7 mouse cellular contexts compared by ENCODE assay signal in genomic region chr4:43031237-43031995, GRCm38 (mm10). TPM values are rescaled to one million over a fixed set of nuclear protein-coding genes. Genes with fewer than 3 reads are reported as not detected.
A peak's percentile ranks its signal among the peaks of the same experiment; 100 is the strongest.
DNase-seq lines count a peak whose midpoint lies in the region; ATAC-seq lines count a peak whose summit lies in the region.

TSS of gene Stoml2 (minus strand) at chr4:43031710.

- H3K4me3 ChIP-seq in embryonic facial prominence, embryonic 10.5 days, result peak within 1 kb of the TSS; percentile 75
- H3K4me3 ChIP-seq in limb, embryonic 10.5 days, result peak within 1 kb of the TSS; percentile 79
- peak within 1 kb of the TSS; percentile 72 for H3K4me3 ChIP-seq in midbrain, embryonic 13.5 days (replicated peaks)

- peaks cover 70% of the 10 kb centered on the region for H3K36me3 ChIP-seq in embryonic facial prominence, embryonic 10.5 days (replicated peaks)
- peaks cover 64% of the 10 kb centered on the region for H3K36me3 ChIP-seq in limb, embryonic 10.5 days
- peaks cover 73% of the 10 kb centered on the region for H3K36me3 ChIP-seq in midbrain, embryonic 13.5 days

- WGBS in embryonic facial prominence, embryonic 10.5 days, result under 1% methylated on average over 38 of the region's 38 CpGs
- WGBS in limb, embryonic 10.5 days, result 1% methylated on average over 38 of the region's 38 CpGs
- WGBS in midbrain, embryonic 13.5 days, result under 1% methylated on average over 38 of the region's 38 CpGs

- peaks cover 23% of the 10 kb centered on the region for H3K4me1 ChIP-seq in embryonic facial prominence, embryonic 10.5 days
- peaks cover 22% of the 10 kb centered on the region for H3K4me1 ChIP-seq in limb, embryonic 10.5 days
- H3K4me1 ChIP-seq in midbrain, embryonic 13.5 days (replicated peaks), result peaks cover 29% of the 10 kb centered on the region

- DNase-seq in adrenal gland, postnatal 10 days, result peak; percentile 94
- DNase-seq in embryonic facial prominence, embryonic 10.5 days (ENCODE audit: low spot score), result peak; percentile 94
- peak; percentile 95 for DNase-seq in kidney, adult 11 months
- DNase-seq in limb, embryonic 10.5 days (ENCODE audit: low spot score), result peak; percentile 93
- DNase-seq in spleen, adult 12 weeks (ENCODE audit: low spot score), result peak; percentile 79

- no peaks in the 10 kb centered on the region for H3K9me3 ChIP-seq in embryonic facial prominence, embryonic 10.5 days
- H3K9me3 ChIP-seq in limb, embryonic 10.5 days (replicated peaks), result no peaks in the 10 kb centered on the region
- no peaks in the 10 kb centered on the region for H3K9me3 ChIP-seq in midbrain, embryonic 13.5 days

- peak; percentile 95 for ATAC-seq in granulocyte monocyte progenitor cell, adult 5-6 weeks (replicated peaks; ENCODE audit: poor library complexity, severe bottlenecking)
- ATAC-seq in midbrain, embryonic 13.5 days, result peak; percentile 97

- peak within 1 kb of the TSS; percentile 93 for H3K27ac ChIP-seq in embryonic facial prominence, embryonic 10.5 days (replicated peaks)
- H3K27ac ChIP-seq in limb, embryonic 10.5 days, result peak within 1 kb of the TSS; percentile 94
- H3K27ac ChIP-seq in midbrain, embryonic 13.5 days, result peak within 1 kb of the TSS; percentile 91

- peak within 1 kb of the TSS; percentile 74 for H3K4me2 ChIP-seq in midbrain, embryonic 13.5 days (replicated peaks)

- H3K9ac ChIP-seq in midbrain, embryonic 13.5 days (replicated peaks), result peak within 1 kb of the TSS; percentile 92

- no peaks in the 10 kb centered on the region for H3K27me3 ChIP-seq in embryonic facial prominence, embryonic 10.5 days (replicated peaks; ENCODE audit: low read depth, poor library complexity, severe bottlenecking)
- H3K27me3 ChIP-seq in limb, embryonic 10.5 days (ENCODE audit: low read depth, poor library complexity, severe bottlenecking), result no peaks in the 10 kb centered on the region
- H3K27me3 ChIP-seq in midbrain, embryonic 13.5 days, result no peaks in the 10 kb centered on the region

RNA-seq across cellular contexts. Expression of gene Stoml2, which starts in this region (rescaled TPM):
- 100 to 1,000 TPM; 177 to 190 TPM for total RNA-seq in adrenal gland, postnatal 10 days (2021)
- 467 and 485 TPM in 2 replicates for polyA plus RNA-seq in embryonic facial prominence, embryonic 10.5 days (2016; fragmentation: Nextera tagmentation; extraction: Ambion mirVana)
- total RNA-seq in granulocyte monocyte progenitor cell, adult 5-6 weeks (2014; fragmentation: Nextera tagmentation), result 140 and 178 TPM in 2 replicates
- 130 and 143 TPM in 2 replicates for total RNA-seq in granulocyte monocyte progenitor cell, adult 5-6 weeks (2017)
- polyA plus RNA-seq in limb, embryonic 10.5 days (2016; fragmentation: Nextera tagmentation; extraction: Ambion mirVana), result 484 and 538 TPM in 2 replicates
- 245 and 253 TPM in 2 replicates for polyA plus RNA-seq in midbrain, embryonic 13.5 days (2015; fragmentation: Nextera tagmentation; extraction: Ambion mirVana)

Comparison
In these comparisons a context has a peak if more than half of its experiments do, and no peak if none do; other contexts are left out.
1. Peak in every context shown above with its lines: DNase-seq, ATAC-seq, H3K4me3 ChIP-seq and H3K27ac ChIP-seq.